Mouse (Mus musculus): ENCODE measurements at regions not wholly inside any gene's neighbourhood (a gene's known extent, or its start where the extent isn't known, plus 50 kb on each side); places are given as distances from the start of the nearest gene placed in this dataset.

DNA sequence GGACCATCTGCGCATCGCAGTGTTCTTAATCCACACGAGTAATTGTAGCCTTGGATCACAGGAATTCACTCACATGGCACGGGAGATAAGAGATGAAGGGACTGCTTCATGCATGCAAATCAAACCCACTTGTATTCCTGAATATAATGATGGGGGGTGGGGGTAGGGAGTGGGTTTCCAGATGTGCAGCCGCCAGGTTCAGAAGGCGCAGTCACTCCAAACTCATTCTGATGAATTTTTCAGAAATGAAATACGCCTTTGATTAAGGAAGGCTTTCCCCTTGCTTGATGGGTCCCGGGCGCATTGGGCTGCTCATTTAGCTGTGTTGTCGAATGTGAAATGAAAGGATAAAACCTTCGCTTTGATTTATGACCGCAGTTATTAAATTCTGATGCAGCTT lies 170.7 kb downstream of the Ackr3 start:
- TF ChIP-seq CTCF (IDR thresholded peaks at IDR 0.05; ENCODE audit: control insufficient read depth, insufficient read depth, low read length) = no peak
- no peak for TF ChIP-seq POLR2A (IDR thresholded peaks at IDR 0.05; ENCODE audit: borderline replicate concordance, control insufficient read depth, low read depth, low read length)
